Mouse (Mus musculus) brain, embryonic 14.5 days (tissue): ENCODE data around the gene AY761185. TPM values are rescaled to one million over a fixed set of nuclear protein-coding genes. Genes with fewer than 3 reads are reported as not detected.
"Not testable (repeated sequence)": the region's sequence is repeated elsewhere in the genome, so short reads cannot be mapped to it uniquely, and the experiment has no call there.

Experiments
- DNase-seq: peaks from one replicate; pipeline ENCODE4 v3.0.0-alpha.2; 2011; ENCODE audit warnings: low read depth
- CTCF ChIP-seq: fragments of 200-500 bp; IDR thresholded peaks from 2 replicates; pipeline ENCODE4 v1.5.1; 2012; ENCODE audit warnings: inconsistent platforms, mild to moderate bottlenecking, moderate library complexity, borderline replicate concordance; ENCODE audit not compliant: insufficient read depth, insufficient read length; ENCODE audit errors: extremely low read depth
- POLR2A ChIP-seq: fragments of 200-500 bp; IDR thresholded peaks from 2 replicates; pipeline ENCODE4 v1.6.1; 2012; ENCODE audit warnings: mild to moderate bottlenecking, inconsistent platforms, borderline replicate concordance; ENCODE audit not compliant: poor library complexity, insufficient read depth, insufficient read length, severe bottlenecking; ENCODE audit errors: extremely low read depth
- polyA plus RNA-seq: library from polyadenylated mRNA; depleted of rRNA; stranded (reverse); fragments of >200 nt; gene quantifications from 2 replicates; pipeline ENCODE4 v1.2.3, GENCODE M21; 2012; rRNA removed

Gene AY761185
- polyA plus RNA-seq = not detected in 2 replicates

GRCm38 (mm10) chr8:20944610-20945009 is at the start of gene AY761185:
Gene AY761185, minus strand, starts transcription at chr8:20944710.
- DNase-seq = no peak
- TF ChIP-seq CTCF (no peak), POLR2A (no peak)

- DNase-seq = not testable (repeated sequence)
Observed at GRCm38 (mm10) chr8:20994042-20994441, 49.5 kb upstream of the AY761185 start.

- TF ChIP-seq CTCF (no peak), POLR2A (no peak)
- DNase-seq = no peak
Observed at GRCm38 (mm10) chr8:20979846-20980245, 35.3 kb upstream of the AY761185 start.

GRCm38 (mm10) chr8:20964531-20964930 is 20.0 kb upstream of the AY761185 start:
- TF ChIP-seq POLR2A (no peak), CTCF (no peak)
- DNase-seq = no peak

- DNase-seq = no peak
- TF ChIP-seq CTCF = no peak
- no peak for TF ChIP-seq POLR2A
Observed at GRCm38 (mm10) chr8:20921971-20922370, 22.5 kb downstream of the AY761185 start, which contains the start of gene Gm6040. Gene Gm6040, minus strand, starts transcription at chr8:20922071.

GRCm38 (mm10) chr8:20912288-20912687 is 32.2 kb downstream of the AY761185 start:
- TF ChIP-seq POLR2A (no peak), CTCF (no peak)
- no peak for DNase-seq

- no peak for TF ChIP-seq CTCF
- no peak for TF ChIP-seq POLR2A
Observed at GRCm38 (mm10) chr8:20908256-20908655, 36.3 kb downstream of the AY761185 start.

GRCm38 (mm10) chr8:20907119-20907518 is 37.4 kb downstream of the AY761185 start:
- DNase-seq = no peak
- TF ChIP-seq CTCF (no peak), POLR2A (no peak)

More at GRCm38 (mm10) chr8:20908256-20908655, 36.3 kb downstream of the AY761185 start:
- no peak for DNase-seq

- no peak for DNase-seq
- TF ChIP-seq POLR2A = no peak
- no peak for TF ChIP-seq CTCF
Observed at GRCm38 (mm10) chr8:20902527-20902926, 42.0 kb downstream of the AY761185 start, which contains the start of gene Gm15056. Gene Gm15056, minus strand, starts transcription at chr8:20902627.

Other genes with a start within 250 kb of the AY761185 start
- not detected in 2 replicates for gene Defb33, start 52.0 kb downstream of the AY761185 start, polyA plus RNA-seq
- not detected in 2 replicates for gene Gm15056, start 42.1 kb downstream of the AY761185 start, polyA plus RNA-seq
- not detected in 2 replicates for gene Gm6040, start 22.6 kb downstream of the AY761185 start, polyA plus RNA-seq
- gene Defa21, start 80.8 kb upstream of the AY761185 start, polyA plus RNA-seq = not detected in 2 replicates
- gene Defa23, start 110.3 kb upstream of the AY761185 start, polyA plus RNA-seq = not detected in 2 replicates
- not detected in 2 replicates for gene Defa35, start 120.3 kb upstream of the AY761185 start, polyA plus RNA-seq
- not detected in 2 replicates for gene Defa25, start 139.7 kb upstream of the AY761185 start, polyA plus RNA-seq
- gene Gm14851, start 151.3 kb upstream of the AY761185 start, polyA plus RNA-seq = not detected in 2 replicates
- not detected in 2 replicates for gene Defa30, start 189.9 kb upstream of the AY761185 start, polyA plus RNA-seq
- 0.35 TPM in 1 of 2 replicates, not detected in the other for gene Defa22, start 217.6 kb upstream of the AY761185 start, polyA plus RNA-seq
- gene Defa31, start 246.9 kb upstream of the AY761185 start, polyA plus RNA-seq = not detected in 2 replicates